ENCODE assay signal across 10 mouse cellular contexts in genomic region chr10:117229826-117230225, GRCm38 (mm10). TPM values are rescaled to one million over a fixed set of nuclear protein-coding genes. Genes with fewer than 3 reads are reported as not detected.
A peak's percentile ranks its signal among the peaks of the same experiment; 100 is the strongest.
DNase-seq lines count a peak whose midpoint lies in the region; ATAC-seq lines count a peak whose summit lies in the region.
"Had no signal": no experiment of that assay in that cellular context is flagged by ENCODE, and none has a peak within 500 bp of the region (broad histone marks: within the 10 kb centered on the region; RNA-seq: fewer than 3 reads in every experiment).

No protein-coding gene starts in this region.

- WGBS in heart, embryonic 16.5 days: 75% methylated on average over 16 of the region's 16 CpGs
- 72% methylated on average over 16 of the region's 16 CpGs for WGBS in embryonic facial prominence, embryonic 14.5 days
- WGBS in liver, embryonic 13.5 days (ENCODE audit: insufficient replicate concordance): 70% methylated on average over 16 of the region's 16 CpGs

- H3K9ac ChIP-seq in heart, embryonic 16.5 days (ENCODE audit: low read length): no peak overlapping the region
- no peak overlapping the region for H3K9ac ChIP-seq in embryonic facial prominence, embryonic 14.5 days (ENCODE audit: low read depth, low read length)
- no peak overlapping the region for H3K9ac ChIP-seq in liver, embryonic 13.5 days
- H3K9ac ChIP-seq: forebrain, embryonic 12.5 days; liver, embryonic 14.5 days had no signal

- intact Hi-C loops in heart, postnatal 10 days (cut with DNase I): loop anchor here (5.0 kb wide), 1 partner anchor 207 kb away; no protein-coding TSS in a partner anchor

- H3K4me2 ChIP-seq in heart, embryonic 16.5 days (ENCODE audit: low read depth, low read length): peak overlapping the region; percentile 25
- peak overlapping the region; percentile 29 for H3K4me2 ChIP-seq in embryonic facial prominence, embryonic 14.5 days (ENCODE audit: low read depth, low read length)
- H3K4me2 ChIP-seq in liver, embryonic 13.5 days: no peak overlapping the region
- H3K4me2 ChIP-seq: forebrain, embryonic 12.5 days had no signal

- H3K4me1 ChIP-seq in heart, embryonic 16.5 days (ENCODE audit: control insufficient read depth, insufficient read depth, low read length): peaks cover 3% of the 10 kb centered on the region
- peaks cover 4% of the 10 kb centered on the region for H3K4me1 ChIP-seq in embryonic facial prominence, embryonic 14.5 days (ENCODE audit: control insufficient read depth, insufficient read depth, low read length)
- peaks cover 12% of the 10 kb centered on the region for H3K4me1 ChIP-seq in liver, embryonic 13.5 days (replicated peaks)

- DNase-seq in heart, postnatal 10 days: no peak
- peak; percentile 97 for DNase-seq in ES-CJ7 (ENCODE audit: low read depth, low spot score)
- DNase-seq in embryonic facial prominence, embryonic 14.5 days (ENCODE audit: low spot score): peak; percentile 38
- no peak for DNase-seq in liver, embryonic 13.5 days
- no peak for DNase-seq in spleen, postnatal 36 days (ENCODE audit: low spot score in 2 of 2)
- no peak for DNase-seq in thymus, postnatal 25 days
- DNase-seq in spleen, postnatal 14 days (ENCODE audit: low spot score in 2 of 2): no peak

- no peaks in the 10 kb centered on the region for H3K27me3 ChIP-seq in heart, embryonic 16.5 days (ENCODE audit: control insufficient read depth, insufficient read depth, low read length)
- H3K27me3 ChIP-seq in embryonic facial prominence, embryonic 14.5 days (replicated peaks; ENCODE audit: control insufficient read depth, insufficient read depth, low read length): no peaks in the 10 kb centered on the region
- H3K27me3 ChIP-seq in liver, embryonic 13.5 days: no peaks in the 10 kb centered on the region
- H3K27me3 ChIP-seq: forebrain, embryonic 12.5 days had no signal

- H3K36me3 ChIP-seq in heart, embryonic 16.5 days (ENCODE audit: control insufficient read depth, insufficient read depth): no peaks in the 10 kb centered on the region
- no peaks in the 10 kb centered on the region for H3K36me3 ChIP-seq in embryonic facial prominence, embryonic 14.5 days (ENCODE audit: control insufficient read depth, insufficient read depth, low read length)
- H3K36me3 ChIP-seq in liver, embryonic 13.5 days: no peaks in the 10 kb centered on the region
- H3K36me3 ChIP-seq: forebrain, embryonic 12.5 days had no signal

- no peaks in the 10 kb centered on the region for H3K9me3 ChIP-seq in heart, embryonic 16.5 days (replicated peaks; ENCODE audit: control insufficient read depth, low read length)
- no peaks in the 10 kb centered on the region for H3K9me3 ChIP-seq in embryonic facial prominence, embryonic 14.5 days (ENCODE audit: control insufficient read depth, low read length)
- no peaks in the 10 kb centered on the region for H3K9me3 ChIP-seq in liver, embryonic 13.5 days (replicated peaks)
- H3K9me3 ChIP-seq: forebrain, embryonic 12.5 days had no signal

- H3K4me3 ChIP-seq in heart, embryonic 16.5 days (ENCODE audit: low read length): no peak overlapping the region
- H3K4me3 ChIP-seq in embryonic facial prominence, embryonic 14.5 days (ENCODE audit: low read depth, low read length): no peak overlapping the region
- H3K4me3 ChIP-seq in liver, embryonic 13.5 days (replicated peaks): no peak overlapping the region
- H3K4me3 ChIP-seq: forebrain, embryonic 12.5 days had no signal

- no peak for ATAC-seq in heart, embryonic 16.5 days (replicated peaks; ENCODE audit: extremely low read depth, insufficient read depth, low FRiP score)
- ATAC-seq in embryonic facial prominence, embryonic 14.5 days (ENCODE audit: low read depth): peak; percentile 44; the same call in 1 of the 2 replicates
- 0 out of 2 replicates have a peak, but pooled peaks have one; percentile 33 for ATAC-seq in liver, embryonic 13.5 days (ENCODE audit: low read depth)

- no peak overlapping the region for H3K27ac ChIP-seq in heart, embryonic 16.5 days (ENCODE audit: low read length)
- H3K27ac ChIP-seq in embryonic facial prominence, embryonic 14.5 days (replicated peaks; ENCODE audit: low read depth, low read length): no peak overlapping the region
- no peak overlapping the region for H3K27ac ChIP-seq in liver, embryonic 13.5 days
- H3K27ac ChIP-seq: forebrain, embryonic 12.5 days; liver, embryonic 14.5 days had no signal

RNA-seq across cellular contexts. Expression of gene Yeats4, which starts 5.5 kb away (rescaled TPM):
- 40.8 and 54.8 TPM in 2 replicates for polyA plus RNA-seq in heart, embryonic 16.5 days (2015; fragmentation: Nextera tagmentation; extraction: Ambion mirVana)
- 10 to 100 TPM; 33.0 to 33.7 TPM for total RNA-seq in heart, postnatal 10 days (2021)
- polyA plus RNA-seq in embryonic facial prominence, embryonic 14.5 days (2014; fragmentation: Nextera tagmentation; extraction: Ambion mirVana): 57.9 and 64.6 TPM in 2 replicates
- polyA plus RNA-seq in liver, embryonic 13.5 days (2015; fragmentation: Nextera tagmentation; extraction: Ambion mirVana): 49.2 and 56.2 TPM in 2 replicates

RNA-seq across cellular contexts. Expression of gene 9530003J23Rik, which starts 8.7 kb away (rescaled TPM):
- polyA plus RNA-seq in heart, embryonic 16.5 days (2015; fragmentation: Nextera tagmentation; extraction: Ambion mirVana): not detected in 2 replicates
- total RNA-seq in heart, postnatal 10 days (2021): not detected
- polyA plus RNA-seq in embryonic facial prominence, embryonic 14.5 days (2014; fragmentation: Nextera tagmentation; extraction: Ambion mirVana): not detected in 2 replicates
- not detected in 2 replicates for polyA plus RNA-seq in liver, embryonic 13.5 days (2015; fragmentation: Nextera tagmentation; extraction: Ambion mirVana)
- polyA plus RNA-seq: forebrain, embryonic 12.5 days; liver, embryonic 14.5 days had no signal

RNA-seq across cellular contexts. Expression of gene Lyz2, which starts 52.3 kb away (rescaled TPM):
- 86.6 and 87.8 TPM in 2 replicates for polyA plus RNA-seq in heart, embryonic 16.5 days (2015; fragmentation: Nextera tagmentation; extraction: Ambion mirVana)
- total RNA-seq in heart, postnatal 10 days (2021): 10 to 100 TPM; 33.5 to 56.5 TPM
- polyA plus RNA-seq in embryonic facial prominence, embryonic 14.5 days (2014; fragmentation: Nextera tagmentation; extraction: Ambion mirVana): 105 and 146 TPM in 2 replicates
- polyA plus RNA-seq in liver, embryonic 13.5 days (2015; fragmentation: Nextera tagmentation; extraction: Ambion mirVana): 150 and 159 TPM in 2 replicates

Comparison
In these comparisons a context has a peak if more than half of its experiments do, and no peak if none do; other contexts are left out.
1. DNase-seq: peak in ES-CJ7 (single experiment) and embryonic facial prominence, embryonic 14.5 days (single experiment); none in heart, postnatal 10 days (0 of 2), liver, embryonic 13.5 days (single experiment), spleen, postnatal 36 days (0 of 2), thymus, postnatal 25 days (single experiment) and spleen, postnatal 14 days (0 of 2).